Mouse (Mus musculus): ENCODE measurements at regions not wholly inside any gene's neighbourhood (a gene's known extent, or its start where the extent isn't known, plus 50 kb on each side); places are given as distances from the start of the nearest gene placed in this dataset.

DNA sequence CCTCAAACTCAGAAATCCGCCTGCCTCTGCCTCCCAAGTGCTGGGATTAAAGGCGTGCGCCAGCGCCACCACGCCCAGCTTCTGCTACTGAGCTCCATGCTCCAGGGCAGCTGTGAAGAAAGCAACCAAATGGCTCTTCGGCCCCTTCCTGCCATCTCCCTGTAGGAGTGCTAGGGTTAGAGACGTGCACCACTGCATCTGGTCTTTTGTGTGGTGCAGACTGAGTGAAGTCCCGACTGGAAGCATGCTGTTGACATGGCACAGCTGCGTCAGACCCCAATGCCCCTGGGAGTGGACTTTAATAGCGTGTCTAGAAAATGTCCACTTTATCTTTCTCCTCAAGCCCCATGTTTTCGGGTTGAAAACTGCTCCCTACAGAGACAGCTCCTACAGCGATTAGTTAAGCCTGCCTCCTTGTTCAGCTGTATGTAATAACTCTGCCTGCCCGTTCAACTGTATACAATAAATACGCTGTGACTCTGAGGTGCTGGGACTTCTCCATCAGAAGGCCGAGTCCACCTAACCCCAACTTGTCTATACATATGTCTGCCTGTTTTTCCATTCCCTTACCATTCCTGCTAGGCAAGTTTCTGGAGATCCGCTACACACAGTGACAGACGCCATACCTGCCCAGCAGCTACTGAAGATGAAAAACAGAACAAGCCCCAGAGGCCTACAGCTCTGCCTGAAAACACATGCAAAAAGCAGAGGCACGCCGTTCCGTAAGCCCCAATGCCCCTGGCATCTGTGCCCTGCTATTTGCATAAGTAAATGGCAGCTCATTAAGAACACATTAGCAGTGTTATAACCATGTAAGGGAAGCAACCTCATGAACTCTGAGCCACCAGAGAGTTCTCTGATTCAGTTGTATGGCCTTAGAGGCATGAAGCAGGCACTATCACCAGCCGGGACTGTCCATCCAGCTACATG, 105.2 kb downstream of the Ier5 start:
- no peak for ATAC-seq

DNA sequence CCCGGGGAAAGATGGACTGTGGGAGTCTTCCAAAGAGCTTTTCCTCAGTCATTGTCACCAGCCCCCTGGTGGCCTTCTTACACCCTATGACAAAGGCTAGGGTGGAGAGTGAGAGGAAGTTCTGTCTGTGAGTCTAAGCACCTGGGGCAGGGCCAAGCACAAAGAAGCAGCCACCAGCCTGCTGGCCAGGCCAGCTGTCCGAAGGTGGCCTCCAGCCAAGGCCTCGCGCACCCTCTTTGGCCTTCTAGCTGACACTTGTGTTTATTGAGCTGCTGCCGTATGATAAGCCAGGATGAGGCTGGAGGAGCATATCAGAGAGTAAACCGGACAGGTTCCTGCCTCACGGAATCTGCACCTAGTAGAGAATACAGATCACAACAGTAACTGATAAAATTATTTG, 99.0 kb upstream of the Cacna1e start:
- ATAC-seq = no peak

DNA sequence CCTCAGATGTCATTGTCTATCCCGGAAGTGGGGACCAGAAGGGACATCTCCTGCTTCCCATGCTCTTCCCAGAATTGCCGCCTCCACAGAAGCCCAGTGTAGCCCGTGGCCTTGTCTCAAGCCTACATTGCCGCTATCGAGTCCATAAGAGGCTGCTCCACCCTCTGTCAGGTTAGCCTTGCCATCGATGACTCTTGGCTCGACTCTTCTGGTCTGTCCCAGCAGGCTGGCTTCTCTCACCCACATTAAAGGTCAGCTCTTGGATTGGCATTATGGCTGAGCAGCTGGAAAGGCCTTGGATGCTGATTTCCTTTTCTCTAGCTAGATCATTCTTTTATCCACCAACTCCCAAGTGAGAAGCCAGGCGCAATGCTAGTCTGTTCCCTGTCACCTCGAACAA, 98.5 kb upstream of the Cacna1e start:
- ATAC-seq = no peak

DNA sequence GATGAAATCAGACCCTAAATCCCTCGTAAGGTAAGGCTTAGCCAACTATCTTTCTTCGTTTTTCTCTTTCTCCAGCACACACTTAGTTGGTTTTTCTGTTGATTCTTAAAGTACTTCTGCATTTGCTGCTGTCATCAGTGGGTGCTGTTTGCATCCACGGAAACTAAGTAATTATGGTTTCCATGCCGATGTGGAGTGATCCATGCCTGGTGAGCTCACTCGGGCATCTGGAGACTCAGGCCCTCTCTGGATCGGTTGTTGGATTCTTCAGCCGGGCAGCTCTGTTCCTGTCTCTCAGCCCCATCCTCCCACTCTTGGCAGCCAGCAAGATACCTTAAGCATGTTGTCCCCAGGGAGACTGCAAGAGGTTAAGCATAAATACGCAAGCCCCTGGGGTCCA, 97.4 kb upstream of the Cacna1e start:
- no peak for ATAC-seq

DNA sequence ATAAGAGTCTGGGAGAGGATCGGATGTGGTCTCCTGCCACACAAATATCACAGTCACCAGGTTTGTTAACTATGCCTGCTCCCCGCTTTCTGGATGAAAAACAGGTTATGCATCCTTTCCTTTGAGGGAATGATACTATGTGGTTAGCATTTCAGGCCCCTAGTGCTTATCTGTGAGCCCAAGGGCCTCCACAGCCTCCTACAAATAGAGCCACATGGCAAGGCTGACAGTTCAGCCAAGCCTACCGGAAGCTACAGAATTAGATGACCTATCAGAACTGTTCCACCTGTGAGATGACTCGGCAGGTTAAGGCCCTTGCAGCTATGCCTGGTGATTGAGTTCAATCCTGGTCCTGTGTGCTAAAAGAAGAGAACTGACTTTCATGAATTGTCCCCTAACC, 91.4 kb upstream of the Cacna1e start:
- no peak for ATAC-seq

DNA sequence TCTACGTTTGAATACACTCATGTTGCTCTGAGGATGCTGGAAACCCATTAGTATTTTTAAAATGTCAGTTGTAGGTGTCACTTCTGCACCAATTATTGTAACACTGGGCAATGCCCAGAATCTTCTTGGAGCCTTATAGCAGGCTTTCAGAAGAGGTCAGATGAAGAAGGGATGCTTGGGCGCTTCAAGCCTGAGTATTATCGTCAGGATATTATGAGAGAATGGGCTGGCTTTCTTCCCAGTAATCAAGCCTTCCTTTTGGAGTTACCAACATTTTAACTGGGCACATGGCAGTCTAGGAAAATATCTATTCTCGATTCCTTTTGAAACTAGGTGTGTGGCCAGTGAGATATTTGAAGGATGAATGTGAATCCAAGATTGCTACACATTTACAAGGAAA, 77.0 kb upstream of the Cacna1e start:
- ATAC-seq = no peak

DNA sequence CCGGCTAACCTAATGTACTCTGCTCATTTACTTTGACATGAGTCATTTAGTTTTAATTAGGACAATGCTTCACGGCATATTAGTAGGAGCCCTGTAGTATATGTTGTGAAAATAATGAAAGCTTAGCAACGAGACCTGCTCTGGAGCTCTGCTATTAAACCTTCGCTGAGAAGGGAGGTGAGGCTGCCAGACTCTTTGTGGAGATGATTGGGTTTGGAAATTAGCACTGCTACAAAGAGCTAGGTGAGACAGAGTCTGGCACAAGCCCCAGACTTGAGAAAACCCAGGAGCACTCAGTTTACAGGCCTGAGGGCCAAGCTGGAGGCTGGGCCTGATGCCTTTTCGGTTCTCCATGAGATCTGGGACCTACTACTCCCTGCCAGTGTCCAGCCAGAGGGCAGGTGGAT, 72.3 kb upstream of the Cacna1e start:
- no peak for ATAC-seq

DNA sequence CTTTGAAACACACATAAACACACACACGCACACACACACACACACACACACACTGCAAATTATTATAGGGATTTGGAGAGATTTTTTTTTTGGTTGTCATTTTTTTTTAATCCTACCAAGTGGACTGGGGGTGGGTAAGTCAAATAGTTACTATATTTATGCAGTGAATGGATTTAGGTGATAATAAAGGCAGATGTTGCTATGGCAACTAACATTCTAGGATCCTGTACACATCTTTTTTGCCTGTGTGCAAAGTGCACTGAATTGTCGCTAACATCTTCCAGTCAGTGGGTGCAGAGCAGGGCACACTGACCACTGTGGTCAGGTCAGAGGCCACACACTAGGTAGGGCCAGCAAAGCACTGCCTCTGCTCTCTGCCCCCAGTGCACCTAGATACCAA, 68.4 kb upstream of the Cacna1e start:
- ATAC-seq = no peak

Data from CD4-positive, CD25-positive, alpha-beta regulatory T cell, adult 4 months (primary cell).